9 mouse cellular contexts compared by ENCODE assay signal in genomic region chr3:88527565-88527964, GRCm38 (mm10). TPM values are rescaled to one million over a fixed set of nuclear protein-coding genes. Genes with fewer than 3 reads are reported as not detected.
A peak's percentile ranks its signal among the peaks of the same experiment; 100 is the strongest.
DNase-seq lines count a peak whose midpoint lies in the region; ATAC-seq lines count a peak whose summit lies in the region.
"Had no signal": no experiment of that assay in that cellular context is flagged by ENCODE, and none has a peak within 500 bp of the region (broad histone marks: within the 10 kb centered on the region; RNA-seq: fewer than 3 reads in every experiment).

No protein-coding gene starts in this region.

- H3K36me3 ChIP-seq in lung, embryonic 16.5 days (ENCODE audit: control insufficient read depth, insufficient read depth, low read length), result 0 out of 2 replicates have a peak, but pooled peaks cover 2% of the 10 kb centered on the region
- peaks cover 28% of the 10 kb centered on the region for H3K36me3 ChIP-seq in limb, embryonic 12.5 days
- H3K36me3 ChIP-seq in stomach, embryonic 14.5 days (ENCODE audit: control insufficient read depth, insufficient read depth, low read length), result peaks cover 9% of the 10 kb centered on the region; the same call in 1 of the 2 replicates

- peak overlapping the region; percentile 37 for H3K27ac ChIP-seq in lung, embryonic 16.5 days (ENCODE audit: low read length)
- peak overlapping the region; percentile 51 for H3K27ac ChIP-seq in limb, embryonic 12.5 days
- peak overlapping the region; percentile 11; the same call in 1 of the 2 replicates for H3K27ac ChIP-seq in stomach, embryonic 14.5 days (ENCODE audit: low read length)

- DNase-seq in adrenal gland, postnatal 14 days, result peak; percentile 37
- DNase-seq in adrenal gland, adult 8-10 months, result no peak
- DNase-seq in lung, postnatal 25 days (ENCODE audit: low spot score), result no peak
- no peak for DNase-seq in adrenal gland, postnatal 25 days
- no peak for DNase-seq in right cerebral cortex, postnatal 25 days

- H3K9me3 ChIP-seq in lung, embryonic 16.5 days (ENCODE audit: control insufficient read depth, low read length), result no peaks in the 10 kb centered on the region
- H3K9me3 ChIP-seq in limb, embryonic 12.5 days, result no peaks in the 10 kb centered on the region
- H3K9me3 ChIP-seq in stomach, embryonic 14.5 days (ENCODE audit: control insufficient read depth, low read depth, low read length), result no peaks in the 10 kb centered on the region

- peaks cover 32% of the 10 kb centered on the region for H3K4me1 ChIP-seq in lung, embryonic 16.5 days (replicated peaks; ENCODE audit: control insufficient read depth, insufficient read depth, low read length)
- peaks cover 43% of the 10 kb centered on the region for H3K4me1 ChIP-seq in limb, embryonic 12.5 days (replicated peaks)
- H3K4me1 ChIP-seq in stomach, embryonic 14.5 days (ENCODE audit: control insufficient read depth, insufficient read depth, low read length), result peaks cover 29% of the 10 kb centered on the region

- no peaks in the 10 kb centered on the region for H3K27me3 ChIP-seq in lung, embryonic 16.5 days (ENCODE audit: control insufficient read depth, insufficient read depth, low read depth, low read length)
- no peaks in the 10 kb centered on the region for H3K27me3 ChIP-seq in limb, embryonic 12.5 days
- no peaks in the 10 kb centered on the region for H3K27me3 ChIP-seq in stomach, embryonic 14.5 days (ENCODE audit: control insufficient read depth, insufficient read depth, low read length)

- no peak for ATAC-seq in lung, embryonic 16.5 days (ENCODE audit: low read depth)
- ATAC-seq in limb, embryonic 12.5 days (ENCODE audit: insufficient number of reproducible peaks, insufficient read depth, low FRiP score, low TSS enrichment, low read depth), result no peak
- no peak for ATAC-seq in stomach, embryonic 14.5 days (ENCODE audit: insufficient number of reproducible peaks, insufficient read depth, low FRiP score, low read depth)

- H3K9ac ChIP-seq in lung, embryonic 16.5 days (ENCODE audit: low read length), result peak overlapping the region; percentile 40
- peak overlapping the region; percentile 32; the same call in 1 of the 2 replicates for H3K9ac ChIP-seq in limb, embryonic 12.5 days (replicated peaks)
- H3K9ac ChIP-seq in stomach, embryonic 14.5 days (replicated peaks; ENCODE audit: low read depth, low read length), result peak overlapping the region; percentile 10; the same call in 1 of the 2 replicates

- H3K4me2 ChIP-seq in lung, embryonic 16.5 days (ENCODE audit: low read depth, low read length), result no peak overlapping the region
- H3K4me2 ChIP-seq in limb, embryonic 12.5 days, result peak overlapping the region; percentile 33
- H3K4me2 ChIP-seq in stomach, embryonic 14.5 days (replicated peaks; ENCODE audit: low read depth, low read length), result 0 out of 2 replicates have a peak overlapping the region, but pooled peaks have one; percentile 7

- WGBS in lung, embryonic 16.5 days, result 38% methylated on average over 8 of the region's 8 CpGs
- 18% methylated on average over 8 of the region's 8 CpGs for WGBS in limb, embryonic 12.5 days
- WGBS in stomach, embryonic 14.5 days, result 36% methylated on average over 8 of the region's 8 CpGs

- H3K4me3 ChIP-seq in lung, embryonic 16.5 days (ENCODE audit: low read length), result no peak overlapping the region
- H3K4me3 ChIP-seq in limb, embryonic 12.5 days (replicated peaks), result 0 out of 2 replicates have a peak overlapping the region, but pooled peaks have one; percentile 0
- no peak overlapping the region for H3K4me3 ChIP-seq in stomach, embryonic 14.5 days (ENCODE audit: low read depth, low read length)

RNA-seq across cellular contexts. Expression of gene Mex3a, which starts 4.6 kb away (rescaled TPM):
- total RNA-seq in adrenal gland, postnatal 14 days (2021), result 4.2 and 4.4 TPM in 2 replicates
- 1 to 10 TPM; 2.8 to 4.3 (median 3.9) TPM for total RNA-seq in adrenal gland, adult 8-10 months (2022)
- 13.1 and 13.5 TPM in 2 replicates for polyA plus RNA-seq in lung, embryonic 16.5 days (2015; fragmentation: Nextera tagmentation; extraction: Ambion mirVana)
- polyA plus RNA-seq in limb, embryonic 12.5 days (2016; fragmentation: Nextera tagmentation; extraction: Ambion mirVana), result 37.4 and 38.0 TPM in 2 replicates
- 25.2 and 26.3 TPM in 2 replicates for polyA plus RNA-seq in stomach, embryonic 14.5 days (2014; fragmentation: Nextera tagmentation; extraction: Ambion mirVana)
- total RNA-seq in adrenal gland, postnatal 25 days (2021), result 3.3 and 3.5 TPM in 2 replicates

RNA-seq across cellular contexts. Expression of gene Lmna, which starts 17.8 kb away (rescaled TPM):
- 97.6 and 99.3 TPM in 2 replicates for total RNA-seq in adrenal gland, postnatal 14 days (2021)
- total RNA-seq in adrenal gland, adult 8-10 months (2022), result 100 to 1,000 TPM in 3 of 4 experiments, 10 to 100 TPM in 1; 88.2 to 134 (median 124) TPM
- polyA plus RNA-seq in lung, embryonic 16.5 days (2015; fragmentation: Nextera tagmentation; extraction: Ambion mirVana), result 148 and 150 TPM in 2 replicates
- polyA plus RNA-seq in limb, embryonic 12.5 days (2016; fragmentation: Nextera tagmentation; extraction: Ambion mirVana), result 51.8 and 56.4 TPM in 2 replicates
- 128 and 148 TPM in 2 replicates for polyA plus RNA-seq in stomach, embryonic 14.5 days (2014; fragmentation: Nextera tagmentation; extraction: Ambion mirVana)
- total RNA-seq in adrenal gland, postnatal 25 days (2021), result 90.6 and 91.1 TPM in 2 replicates

RNA-seq across cellular contexts. Expression of gene Rab25, which starts 20.5 kb away (rescaled TPM):
- total RNA-seq in adrenal gland, postnatal 14 days (2021), result not detected in 2 replicates
- total RNA-seq in adrenal gland, adult 8-10 months (2022), result not detected
- polyA plus RNA-seq in lung, embryonic 16.5 days (2015; fragmentation: Nextera tagmentation; extraction: Ambion mirVana), result 48.0 and 61.2 TPM in 2 replicates
- 2.6 and 3.5 TPM in 2 replicates for polyA plus RNA-seq in limb, embryonic 12.5 days (2016; fragmentation: Nextera tagmentation; extraction: Ambion mirVana)
- polyA plus RNA-seq in stomach, embryonic 14.5 days (2014; fragmentation: Nextera tagmentation; extraction: Ambion mirVana), result 57.0 and 67.9 TPM in 2 replicates
- not detected in 2 replicates for total RNA-seq in adrenal gland, postnatal 25 days (2021)
- total RNA-seq: layer of hippocampus, adult 18-20 months had no signal

RNA-seq across cellular contexts. Expression of gene Lamtor2, which starts 25.3 kb away (rescaled TPM):
- total RNA-seq in adrenal gland, postnatal 14 days (2021), result 133 and 138 TPM in 2 replicates
- total RNA-seq in adrenal gland, adult 8-10 months (2022), result 100 to 1,000 TPM; 138 to 164 (median 144) TPM
- polyA plus RNA-seq in lung, embryonic 16.5 days (2015; fragmentation: Nextera tagmentation; extraction: Ambion mirVana), result 169 and 183 TPM in 2 replicates
- polyA plus RNA-seq in limb, embryonic 12.5 days (2016; fragmentation: Nextera tagmentation; extraction: Ambion mirVana), result 134 and 139 TPM in 2 replicates
- 84.8 and 88.5 TPM in 2 replicates for polyA plus RNA-seq in stomach, embryonic 14.5 days (2014; fragmentation: Nextera tagmentation; extraction: Ambion mirVana)
- total RNA-seq in adrenal gland, postnatal 25 days (2021), result 148 and 150 TPM in 2 replicates

RNA-seq across cellular contexts. Expression of gene Ubqln4, which starts 26.0 kb away (rescaled TPM):
- 70.3 and 75.3 TPM in 2 replicates for total RNA-seq in adrenal gland, postnatal 14 days (2021)
- total RNA-seq in adrenal gland, adult 8-10 months (2022), result 10 to 100 TPM; 64.1 to 81.3 (median 66.7) TPM
- 39.3 and 41.8 TPM in 2 replicates for polyA plus RNA-seq in lung, embryonic 16.5 days (2015; fragmentation: Nextera tagmentation; extraction: Ambion mirVana)
- polyA plus RNA-seq in limb, embryonic 12.5 days (2016; fragmentation: Nextera tagmentation; extraction: Ambion mirVana), result 62.6 and 67.0 TPM in 2 replicates
- 48.4 TPM in 2 replicates for polyA plus RNA-seq in stomach, embryonic 14.5 days (2014; fragmentation: Nextera tagmentation; extraction: Ambion mirVana)
- total RNA-seq in adrenal gland, postnatal 25 days (2021), result 74.3 and 87.0 TPM in 2 replicates
